Comparison of ENCODE assay signal across 7 mouse cellular contexts in the genomic region with DNA sequence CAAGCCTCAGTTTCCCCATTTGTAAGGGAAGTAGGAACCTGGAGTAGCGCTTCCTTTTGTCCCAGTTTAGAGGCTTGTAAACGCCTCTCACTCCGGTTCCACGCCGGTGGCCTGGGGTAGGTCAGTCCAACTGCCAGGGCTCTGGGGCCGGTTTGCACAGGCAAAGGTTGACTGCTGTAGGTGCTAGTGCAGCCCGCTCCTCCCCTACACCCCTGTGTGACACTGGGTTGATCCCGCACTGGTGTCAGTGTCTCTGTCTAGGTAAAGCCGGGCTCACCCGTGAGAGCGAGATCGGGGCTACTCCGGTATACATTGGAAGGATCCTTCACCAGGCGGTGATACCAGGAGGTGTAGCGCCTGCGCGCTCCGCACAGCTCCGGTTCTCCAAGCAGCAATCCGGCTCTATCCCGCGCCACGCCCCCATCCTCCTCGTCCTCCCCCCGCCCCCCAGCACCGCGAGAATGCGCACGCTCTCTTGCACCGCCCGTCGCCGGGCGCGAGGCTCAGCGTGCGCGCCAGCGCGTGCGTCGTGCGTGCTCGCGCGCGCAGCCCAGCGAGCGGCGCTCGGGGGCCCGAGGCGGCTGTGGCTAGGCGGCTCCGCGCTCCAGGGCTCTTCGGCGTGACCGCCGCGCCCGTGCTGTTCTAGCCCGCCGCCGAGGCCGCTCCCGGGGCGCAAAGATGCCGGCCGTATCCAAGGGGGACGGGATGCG. TPM values are rescaled to one million over a fixed set of nuclear protein-coding genes. Genes with fewer than 3 reads are reported as not detected.
DNase-seq lines count a peak whose midpoint lies in the region; ATAC-seq lines count a peak whose summit lies in the region.

A gene (plus strand): TSS at position 492 of the 710 bp plus-strand sequence.

- no peaks in the 10 kb centered on the region for H3K27me3 ChIP-seq in intestine, embryonic 15.5 days (replicated peaks)
- 0 out of 2 replicates have a peak, but pooled peaks cover 4% of the 10 kb centered on the region for H3K27me3 ChIP-seq in midbrain, embryonic 10.5 days (ENCODE audit: low read depth, poor library complexity, severe bottlenecking)

- peak within 1 kb of the TSS; percentile 88 for H3K27ac ChIP-seq in intestine, embryonic 15.5 days
- H3K27ac ChIP-seq in midbrain, embryonic 10.5 days (replicated peaks) = peak within 1 kb of the TSS; percentile 95

- no peaks in the 10 kb centered on the region for H3K36me3 ChIP-seq in intestine, embryonic 15.5 days
- H3K36me3 ChIP-seq in midbrain, embryonic 10.5 days = peaks cover 14% of the 10 kb centered on the region; the same call in 1 of the 2 replicates

- intact Hi-C loops in gastrocnemius, postnatal 36 days (cut with DNase I) = no loop called here
- intact Hi-C loops in left cerebral cortex, postnatal 25 days (cut with DNase I) = loop anchor here (1.0 to 5.0 kb wide), 2 partner anchors 22 to 45 kb away; no protein-coding TSS in a partner anchor

- under 1% methylated on average over 63 of the region's 72 CpGs for WGBS in intestine, embryonic 15.5 days
- under 1% methylated on average over 72 of the region's 72 CpGs for WGBS in midbrain, embryonic 10.5 days

- DNase-seq in adrenal gland, adult 18-20 months (ENCODE audit: low spot score in 2 of 2) = peak; percentile 86 to 90
- DNase-seq in embryo, embryonic 11 days = peak; percentile 99
- DNase-seq in gastrocnemius, postnatal 36 days = peak; percentile 81 to 89
- peak; percentile 89 to 94 for DNase-seq in left cerebral cortex, postnatal 25 days (ENCODE audit: low spot score in 2 of 2)
- DNase-seq in midbrain, embryonic 10.5 days (ENCODE audit: low spot score) = peak; percentile 97
- DNase-seq in right cerebral cortex, postnatal 4 days = peak; percentile 96

- H3K9me3 ChIP-seq in intestine, embryonic 15.5 days = no peaks in the 10 kb centered on the region
- H3K9me3 ChIP-seq in midbrain, embryonic 10.5 days (replicated peaks) = no peaks in the 10 kb centered on the region

- peak within 1 kb of the TSS; percentile 85 for H3K4me2 ChIP-seq in intestine, embryonic 15.5 days (replicated peaks)

- peak within 1 kb of the TSS; percentile 100 for H3K9ac ChIP-seq in intestine, embryonic 15.5 days

- H3K4me1 ChIP-seq in intestine, embryonic 15.5 days (replicated peaks) = peaks cover 12% of the 10 kb centered on the region
- H3K4me1 ChIP-seq in midbrain, embryonic 10.5 days = peaks cover 35% of the 10 kb centered on the region

- peak; percentile 96 for ATAC-seq in intestine, embryonic 15.5 days

- peak within 1 kb of the TSS; percentile 96 for H3K4me3 ChIP-seq in intestine, embryonic 15.5 days (replicated peaks)
- H3K4me3 ChIP-seq in midbrain, embryonic 10.5 days = peak within 1 kb of the TSS; percentile 98

RNA-seq across cellular contexts. Expression of the gene that starts here (rescaled TPM):
- total RNA-seq in adrenal gland, adult 18-20 months (2021) = 10 to 100 TPM; 56.4 to 83.8 TPM
- 10 to 100 TPM; 45.3 to 46.6 TPM for total RNA-seq in gastrocnemius, postnatal 36 days (2021)
- 79.1 and 84.1 TPM in 2 replicates for polyA plus RNA-seq in intestine, embryonic 15.5 days (2015; fragmentation: Nextera tagmentation; extraction: Ambion mirVana)
- 100 to 1,000 TPM; 194 to 208 TPM for total RNA-seq in left cerebral cortex, postnatal 25 days (2021)
- polyA plus RNA-seq in midbrain, embryonic 10.5 days (2016; fragmentation: Nextera tagmentation; extraction: Ambion mirVana) = 104 and 112 TPM in 2 replicates

Comparison
In these comparisons a context has a peak if more than half of its experiments do, and no peak if none do; other contexts are left out.
1. Peak in every context shown above with its lines: DNase-seq, ATAC-seq, H3K4me3 ChIP-seq and H3K27ac ChIP-seq.